Mouse (Mus musculus) mature B cell (primary cell): ENCODE data around the gene Clec10a.

ENCODE experiments used
- in situ Hi-C: fragments of 300-500 bp; cut with MboI; formaldehyde crosslinking; loops from 2 replicates; pipeline ENCODE4 v1.14.3; 2019

Gene Clec10a

GRCm38 (mm10) chr11:70180496-70180895 is 24.5 kb downstream of the Clec10a start:
- in situ Hi-C loops = no loop called here

GRCm38 (mm10) chr11:70185120-70185519 is 29.1 kb downstream of the Clec10a start:
- in situ Hi-C loops = no loop called here

- in situ Hi-C loops = no loop called here
These were observed 33.5 kb downstream of the Clec10a start for GRCm38 (mm10) chr11:70189319-70190134.

GRCm38 (mm10) chr11:70191188-70191587 is 35.2 kb downstream of the Clec10a start:
- in situ Hi-C loops = no loop called here

GRCm38 (mm10) chr11:70192157-70192556 is 36.2 kb downstream of the Clec10a start:
- in situ Hi-C loops = no loop called here

GRCm38 (mm10) chr11:70193354-70194285 is 37.6 kb downstream of the Clec10a start:
- in situ Hi-C loops = no loop called here

GRCm38 (mm10) chr11:70198332-70198731 is 42.3 kb downstream of the Clec10a start:
- in situ Hi-C loops = no loop called here

- in situ Hi-C loops = no loop called here
These were observed 43.1 kb downstream of the Clec10a start for GRCm38 (mm10) chr11:70199107-70199506.

- in situ Hi-C loops = no loop called here
These were observed 44.1 kb downstream of the Clec10a start for GRCm38 (mm10) chr11:70200036-70200608.

- in situ Hi-C loops = no loop called here
These were observed 45.7 kb downstream of the Clec10a start for GRCm38 (mm10) chr11:70201691-70202090.

GRCm38 (mm10) chr11:70206801-70207200 is 50.8 kb downstream of the Clec10a start:
- in situ Hi-C loops = no loop called here

- in situ Hi-C loops = no loop called here
These were observed 51.3 kb downstream of the Clec10a start for GRCm38 (mm10) chr11:70207283-70207682.

- in situ Hi-C loops = no loop called here
These were observed 52.9 kb downstream of the Clec10a start for GRCm38 (mm10) chr11:70208778-70209388.

- in situ Hi-C loops = no loop called here
These were observed 54.7 kb downstream of the Clec10a start for GRCm38 (mm10) chr11:70210681-70211080.

- in situ Hi-C loops = no loop called here
These were observed 56.0 kb downstream of the Clec10a start for GRCm38 (mm10) chr11:70211972-70212371.

- in situ Hi-C loops = no loop called here
These were observed 56.4 kb downstream of the Clec10a start, which contains the start of gene Slc16a11 for GRCm38 (mm10) chr11:70212423-70212822. TSS of gene Slc16a11 (plus strand) at chr11:70212752.

- in situ Hi-C loops = no loop called here
These were observed 56.9 kb downstream of the Clec10a start for GRCm38 (mm10) chr11:70212896-70213295.

- in situ Hi-C loops = no loop called here
These were observed 57.7 kb downstream of the Clec10a start for GRCm38 (mm10) chr11:70213736-70214135.

- in situ Hi-C loops = no loop called here
These were observed 58.3 kb downstream of the Clec10a start for GRCm38 (mm10) chr11:70214191-70214855.

GRCm38 (mm10) chr11:70214856-70215209 is 58.8 kb downstream of the Clec10a start:
- in situ Hi-C loops = no loop called here

- in situ Hi-C loops = no loop called here
These were observed 59.3 kb downstream of the Clec10a start for GRCm38 (mm10) chr11:70215301-70215700.
